Mouse (Mus musculus) yolk sac, embryonic 10.5 days (tissue): ENCODE data around the gene Inka2.

Source experiments
- DNase-seq: peaks from one replicate; pipeline ENCODE4 v3.0.0-alpha.2; 2017; ENCODE audit warnings: low spot score

The Inka2 gene

GRCm38 (mm10) chr3:105726037-105726436 lies 21.6 kb downstream of the Inka2 start:
- no peak for DNase-seq

GRCm38 (mm10) chr3:105732360-105732759 lies 28.0 kb downstream of the Inka2 start:
- no peak for DNase-seq

GRCm38 (mm10) chr3:105733538-105733937 lies 29.1 kb downstream of the Inka2 start:
- DNase-seq = no peak

GRCm38 (mm10) chr3:105735285-105735684 lies 30.9 kb downstream of the Inka2 start:
- DNase-seq = no peak

- no peak for DNase-seq
These were observed 31.7 kb downstream of the Inka2 start for GRCm38 (mm10) chr3:105736148-105736547.

- no peak for DNase-seq
These were observed 32.7 kb downstream of the Inka2 start for GRCm38 (mm10) chr3:105737070-105737469.

GRCm38 (mm10) chr3:105737666-105738065 lies 33.3 kb downstream of the Inka2 start:
- DNase-seq = no peak

GRCm38 (mm10) chr3:105746542-105746941 lies 42.1 kb downstream of the Inka2 start:
- no peak for DNase-seq

- DNase-seq = no peak
These were observed 46.4 kb downstream of the Inka2 start for GRCm38 (mm10) chr3:105750810-105751209.

- DNase-seq = no peak
These were observed 49.8 kb downstream of the Inka2 start for GRCm38 (mm10) chr3:105754184-105754583.

- DNase-seq = no peak
These were observed 50.7 kb downstream of the Inka2 start for GRCm38 (mm10) chr3:105755123-105755522.

GRCm38 (mm10) chr3:105756505-105756904 lies 52.1 kb downstream of the Inka2 start:
- DNase-seq = no peak

- DNase-seq = no peak
These were observed 53.1 kb downstream of the Inka2 start for GRCm38 (mm10) chr3:105757323-105758083.

GRCm38 (mm10) chr3:105758098-105758497 lies 53.7 kb downstream of the Inka2 start:
- DNase-seq = no peak

- no peak for DNase-seq
These were observed 54.3 kb downstream of the Inka2 start for GRCm38 (mm10) chr3:105758658-105759057.

GRCm38 (mm10) chr3:105760063-105760462 lies 55.7 kb downstream of the Inka2 start:
- DNase-seq = no peak

- no peak for DNase-seq
These were observed 58.9 kb downstream of the Inka2 start for GRCm38 (mm10) chr3:105763132-105763851.

GRCm38 (mm10) chr3:105768529-105768928 lies 64.1 kb downstream of the Inka2 start:
- DNase-seq = no peak

GRCm38 (mm10) chr3:105769380-105769779 lies 65.0 kb downstream of the Inka2 start:
- no peak for DNase-seq
